Mouse (Mus musculus): ENCODE data around the gene Tox3. TPM values are rescaled to one million over a fixed set of nuclear protein-coding genes. Genes with fewer than 3 reads are reported as not detected.

The Tox3 gene
- polyA plus RNA-seq (2014; fragmentation: Illumina TruSeq; extraction: RNeasy Lipid Tissue Mini Kit (QIAGEN cat#74804); ENCODE audit: low read depth, low replicate concordance), result 4.8 TPM

GRCm38 (mm10) chr8:90348178-90348925 lies at the start of gene Tox3:
TSS of gene Tox3 (minus strand) at chr8:90348343.

Data from adrenal gland, adult 10 weeks (tissue).